Mouse (Mus musculus) frontal cortex, postnatal 14 days (tissue): Measurements from ENCODE around the gene Akr1b3.
"Not testable (repeated sequence)": the region's sequence is repeated elsewhere in the genome, so short reads cannot be mapped to it uniquely, and the experiment has no call there.

Experiments
- DNase-seq, 2 experiments: peaks; one replicate each; pipeline ENCODE4 v3.0.0; 2022; ENCODE audit warnings: low spot score in 2 of 2

Akr1b3 gene

GRCm38 (mm10) chr6:34316854-34317771 is at the start of gene Akr1b3:
Gene Akr1b3, minus strand, starts transcription at chr6:34317478.
- DNase-seq: peak; percentile 86

- DNase-seq: no peak
These were observed 47.2 kb upstream of the Akr1b3 start for GRCm38 (mm10) chr6:34364217-34365136.

GRCm38 (mm10) chr6:34355841-34356240 is 38.6 kb upstream of the Akr1b3 start:
- no peak for DNase-seq

GRCm38 (mm10) chr6:34355349-34355747 is 38.1 kb upstream of the Akr1b3 start:
- DNase-seq: no peak

GRCm38 (mm10) chr6:34354354-34355348 is 37.4 kb upstream of the Akr1b3 start:
- DNase-seq: no peak

GRCm38 (mm10) chr6:34353658-34354353 is 36.5 kb upstream of the Akr1b3 start, which contains the start of gene Akr1b8:
Gene Akr1b8, plus strand, starts transcription at chr6:34354119.
- no peak for DNase-seq

- DNase-seq: no peak
These were observed 35.1 kb upstream of the Akr1b3 start for GRCm38 (mm10) chr6:34352401-34352800.

GRCm38 (mm10) chr6:34351481-34351880 is 34.2 kb upstream of the Akr1b3 start:
- DNase-seq: not testable (repeated sequence)

- no peak for DNase-seq
These were observed 32.9 kb upstream of the Akr1b3 start for GRCm38 (mm10) chr6:34350037-34350699.

- peak; percentile 59 to 73 for DNase-seq
These were observed 29.0 kb upstream of the Akr1b3 start for GRCm38 (mm10) chr6:34346096-34346898.

GRCm38 (mm10) chr6:34344935-34345334 is 27.7 kb upstream of the Akr1b3 start:
- no peak for DNase-seq

- DNase-seq: no peak
These were observed 27.0 kb upstream of the Akr1b3 start for GRCm38 (mm10) chr6:34344135-34344850.

GRCm38 (mm10) chr6:34343426-34343825 is 26.1 kb upstream of the Akr1b3 start:
- DNase-seq: no peak

- DNase-seq: no peak
These were observed 25.2 kb upstream of the Akr1b3 start for GRCm38 (mm10) chr6:34342476-34342875.

GRCm38 (mm10) chr6:34341991-34342390 is 24.7 kb upstream of the Akr1b3 start:
- DNase-seq: no peak

- DNase-seq: no peak
These were observed 20.5 kb upstream of the Akr1b3 start for GRCm38 (mm10) chr6:34337799-34338198.

- DNase-seq: no peak
These were observed 17.4 kb upstream of the Akr1b3 start for GRCm38 (mm10) chr6:34334673-34335072.

GRCm38 (mm10) chr6:34331804-34332203 is 14.5 kb upstream of the Akr1b3 start:
- DNase-seq: not testable (repeated sequence)
